Mouse (Mus musculus) left cerebral cortex, postnatal 10 days (tissue): ENCODE data around the gene Hagh. TPM values are rescaled to one million over a fixed set of nuclear protein-coding genes. Genes with fewer than 3 reads are reported as not detected.

ENCODE experiments used
- DNase-seq, 2 experiments: peaks; one replicate each; pipeline ENCODE4 v3.0.0; 2021 to 2022; ENCODE audit warnings: low spot score in 2 of 2, mixed read lengths in 1 of 2; ENCODE audit errors: extremely low spot score in 1 of 2
- intact Hi-C: fragments of 180-260 bp; cut with DNase I; formaldehyde crosslinking; loops from one replicate; pipeline ENCODE4 v1.15.1; 2025
- total RNA-seq, 2 experiments: library from RNA; stranded (reverse); gene quantifications; 2 replicates each; pipeline ENCODE4 v1.2.3; 2021

Hagh gene
- total RNA-seq, 2 experiments from 2014 or later = 92.4 to 102 TPM

- DNase-seq = no peak
- intact Hi-C loops = no loop called here
These were observed 38.6 kb downstream of the Hagh start for GRCm38 (mm10) chr17:24878531-24878930.

GRCm38 (mm10) chr17:24881738-24882440, 41.9 kb downstream of the Hagh start:
- intact Hi-C loops = loop anchor here (5.0 kb wide), 1 partner anchor 145 kb away; the partner anchor contains the start of gene Msrb1
- no peak for DNase-seq

GRCm38 (mm10) chr17:24884391-24884790, 44.4 kb downstream of the Hagh start:
- DNase-seq = no peak
- intact Hi-C loops = loop anchor here (5.0 kb wide), 1 partner anchor 147 kb away; the partner anchor contains the start of gene Msrb1

- intact Hi-C loops = no loop called here
- DNase-seq = peak in 1 of 2 experiments; percentile 55
These were observed 45.6 kb downstream of the Hagh start for GRCm38 (mm10) chr17:24885356-24886133.

- peak; percentile 99 to 100 for DNase-seq
- intact Hi-C loops = no loop called here
These were observed 46.4 kb downstream of the Hagh start, which contains the start of the genes Nubp2 and Spsb3 for GRCm38 (mm10) chr17:24886134-24886931. Gene Nubp2 (minus strand): TSS chr17:24886349. Gene Spsb3 (plus strand): TSS chr17:24886643.

- intact Hi-C loops = no loop called here
- DNase-seq = no peak
These were observed 47.0 kb downstream of the Hagh start for GRCm38 (mm10) chr17:24886932-24887271.

GRCm38 (mm10) chr17:24887291-24888080, 47.5 kb downstream of the Hagh start:
- intact Hi-C loops = no loop called here
- peak in 1 of 2 experiments; percentile 43 for DNase-seq

- no peak for DNase-seq
These were observed 48.9 kb downstream of the Hagh start for GRCm38 (mm10) chr17:24888862-24889261.

GRCm38 (mm10) chr17:24890151-24891092, 50.5 kb downstream of the Hagh start:
- intact Hi-C loops = no loop called here
- DNase-seq = no peak

More at GRCm38 (mm10) chr17:24888862-24889261, 48.9 kb downstream of the Hagh start:
- intact Hi-C loops = no loop called here

GRCm38 (mm10) chr17:24891321-24891720, 51.4 kb downstream of the Hagh start:
- intact Hi-C loops = no loop called here
- peak in 1 of 2 experiments; percentile 33 for DNase-seq

- intact Hi-C loops = no loop called here
These were observed 52.8 kb downstream of the Hagh start for GRCm38 (mm10) chr17:24892785-24893184.

GRCm38 (mm10) chr17:24893276-24893675, 53.3 kb downstream of the Hagh start:
- DNase-seq = no peak
- intact Hi-C loops = no loop called here

More at GRCm38 (mm10) chr17:24892785-24893184, 52.8 kb downstream of the Hagh start:
- peak in 1 of 2 experiments; percentile 36 for DNase-seq

GRCm38 (mm10) chr17:24894061-24894994, 54.4 kb downstream of the Hagh start:
- peak in 1 of 2 experiments; percentile 54 for DNase-seq
- intact Hi-C loops = no loop called here

GRCm38 (mm10) chr17:24894995-24895547, 55.1 kb downstream of the Hagh start, which contains the start of the genes Eme2 and Mrps34:
Gene Eme2 (minus strand): TSS chr17:24895087.
Gene Mrps34 (plus strand): TSS chr17:24895116.
- DNase-seq = peak; percentile 80 to 88
- intact Hi-C loops = no loop called here

GRCm38 (mm10) chr17:24895571-24896240, 55.8 kb downstream of the Hagh start:
- DNase-seq = no peak
- intact Hi-C loops = no loop called here
